Mouse (Mus musculus) spleen, adult 10 weeks (tissue): ENCODE measurements around the gene Hadhb. TPM values are rescaled to one million over a fixed set of nuclear protein-coding genes. Genes with fewer than 3 reads are reported as not detected.

Experiments used
- polyA plus RNA-seq: library from polyadenylated mRNA; stranded (reverse); fragments of 350-450 nt; fragmentation: Illumina TruSeq; extraction: RNeasy Lipid Tissue Mini Kit (QIAGEN cat#74804); gene quantifications from one replicate; pipeline ENCODE4 v1.2.3, GENCODE M21; 2015; ENCODE audit warnings: low replicate concordance; ENCODE audit not compliant: insufficient read depth

Gene Hadhb
- polyA plus RNA-seq = 115 TPM

DNA sequence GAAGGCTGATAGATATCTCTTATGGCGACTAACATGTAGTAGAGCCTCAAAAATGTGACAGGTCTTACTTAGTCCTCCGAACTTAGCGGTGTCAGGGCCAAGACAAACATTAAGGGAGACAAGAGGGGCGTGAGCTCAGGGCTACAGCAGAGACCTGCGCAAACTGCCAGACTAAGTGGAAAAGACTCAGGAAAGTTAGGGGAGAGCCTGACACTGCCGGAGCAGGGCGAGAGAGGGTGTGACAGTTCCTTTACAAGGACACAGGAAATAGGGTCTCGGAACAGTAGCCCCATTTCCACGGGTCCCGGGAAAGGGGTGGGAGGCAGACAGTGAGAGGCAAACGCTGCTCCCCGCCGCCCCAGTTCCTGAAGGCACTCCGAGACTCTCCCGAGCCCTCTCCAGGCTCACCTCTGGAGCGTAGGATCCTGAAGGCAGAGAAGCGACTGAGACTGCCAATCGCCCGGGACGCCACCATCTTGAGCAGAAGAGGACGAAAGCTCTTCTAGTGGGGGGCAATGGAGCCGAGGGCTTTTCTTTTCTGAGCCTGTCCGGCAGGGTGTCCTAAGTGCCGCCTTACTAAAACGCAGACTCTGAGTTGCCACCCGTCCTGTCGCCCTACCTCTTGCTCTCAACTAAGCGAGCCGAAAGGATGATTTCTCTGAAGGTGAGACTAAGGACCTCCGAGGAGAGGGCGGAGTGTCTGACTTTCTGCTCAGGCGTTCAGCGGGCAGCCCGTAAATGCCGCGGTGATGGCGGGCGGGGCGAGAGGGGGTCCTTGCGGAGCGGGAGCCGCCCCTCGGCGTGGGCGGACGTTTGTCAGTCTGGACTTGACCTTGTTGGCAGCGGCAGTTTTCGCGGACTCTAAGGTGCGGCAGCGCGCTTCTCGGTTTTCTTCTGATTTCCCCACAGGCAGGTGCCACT, at the start of gene Hadhb, which contains the start of gene Hadha:
Hadhb (plus strand) TSS at position 775 of the 921 bp plus-strand sequence.
Hadha (minus strand) TSS at position 689 of the 921 bp plus-strand sequence.

GRCm38 (mm10) chr5:30105668-30106300, 49.3 kb upstream of the Hadhb start, which contains the start of gene 3110082J24Rik:
Gene 3110082J24Rik, minus strand, starts transcription at chr5:30106086.

DNA sequence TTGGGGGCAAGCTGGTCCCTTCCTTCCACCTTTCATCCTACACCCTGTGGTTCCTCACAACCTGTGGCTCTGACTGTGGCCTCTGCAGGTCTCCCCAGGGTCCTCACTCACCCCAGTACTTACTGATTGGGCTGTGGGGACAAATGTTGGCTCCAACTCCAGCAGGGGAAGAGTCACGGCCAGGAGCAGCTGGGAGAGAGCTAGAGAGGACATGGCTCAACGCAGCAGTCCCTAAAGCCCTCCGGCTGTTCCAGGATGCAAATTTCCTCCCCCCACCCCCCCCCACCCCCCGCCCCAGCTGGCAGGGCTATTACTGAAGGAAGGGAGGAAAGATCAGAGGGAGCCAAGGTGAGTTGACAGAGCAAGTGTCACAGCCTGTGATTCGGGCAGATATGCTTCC, 50.4 kb downstream of the Hadhb start, which contains the start of gene Adgrf3:
Adgrf3 (minus strand) TSS at position 230 of the 400 bp plus-strand sequence.

DNA sequence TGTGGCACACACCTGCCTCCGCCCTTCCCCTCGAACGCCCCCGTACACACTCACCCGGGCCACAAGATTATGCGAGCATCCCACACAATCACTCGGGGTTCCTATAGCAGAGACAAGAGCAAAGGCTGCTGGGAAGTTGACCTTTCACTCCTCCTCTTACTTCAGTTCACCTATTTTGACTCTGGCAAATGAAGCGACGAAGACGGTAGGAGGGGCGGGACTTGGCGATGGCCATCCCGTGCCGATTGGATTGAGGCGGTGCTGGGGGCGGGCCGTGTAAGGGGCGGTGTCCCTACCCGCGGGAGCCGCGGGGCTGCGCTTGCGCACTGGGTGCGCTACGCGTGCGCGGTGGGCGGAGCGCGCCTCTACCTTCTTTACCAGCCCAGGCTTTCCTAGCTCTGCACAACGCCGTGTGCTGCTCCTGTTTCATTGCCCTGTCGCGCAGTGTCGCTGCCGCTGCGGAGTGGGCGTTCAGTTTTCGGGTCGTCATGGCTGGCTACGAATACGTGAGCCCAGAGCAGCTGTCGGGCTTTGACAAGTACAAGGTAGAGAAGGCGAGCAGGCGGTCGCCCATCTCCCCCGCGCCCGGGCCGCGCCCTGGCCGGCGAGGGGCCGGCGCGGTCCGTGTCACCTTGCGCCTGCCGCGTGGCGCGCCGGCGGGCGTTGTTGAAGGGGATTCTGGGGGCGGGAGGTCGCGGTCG, 77.4 kb downstream of the Hadhb start, which contains the start of gene Selenoi:
Selenoi (plus strand) TSS at position 311 of the 701 bp plus-strand sequence.

Other genes starting within 250 kb of the Hadhb start
- 1.1 TPM for gene Il6, start 142.1 kb upstream of the Hadhb start, polyA plus RNA-seq
- 28.2 TPM for gene Tyms, start 81.6 kb upstream of the Hadhb start, polyA plus RNA-seq
- gene Garem2, start 50.1 kb upstream of the Hadhb start, polyA plus RNA-seq = not detected
- gene 3110082J24Rik, start 49.2 kb upstream of the Hadhb start, polyA plus RNA-seq = not detected
- gene Hadha, start 86 bp upstream of the Hadhb start, polyA plus RNA-seq = 119 TPM
- gene Adgrf3, start 50.5 kb downstream of the Hadhb start, polyA plus RNA-seq = 0.39 TPM
- gene Selenoi, start 77.3 kb downstream of the Hadhb start, polyA plus RNA-seq = 19.7 TPM
- gene Drc1, start 126.1 kb downstream of the Hadhb start, polyA plus RNA-seq = 4.0 TPM